Mouse (Mus musculus) left cerebral cortex, adult 11 months (tissue): Measurements from ENCODE around the gene Ifitm5.

ENCODE experiments used
- DNase-seq: peaks from one replicate; pipeline ENCODE4 v3.0.0; 2022; ENCODE audit warnings: low spot score

Gene Ifitm5

GRCm38 (mm10) chr7:140961416-140961815 is 11.3 kb upstream of the Ifitm5 start:
- no peak for DNase-seq

- no peak for DNase-seq
Observed at GRCm38 (mm10) chr7:140960026-140960425, 9.9 kb upstream of the Ifitm5 start.

- DNase-seq: no peak
Observed at GRCm38 (mm10) chr7:140959181-140959901, 9.2 kb upstream of the Ifitm5 start.

- no peak for DNase-seq
Observed at GRCm38 (mm10) chr7:140956556-140956869, 6.4 kb upstream of the Ifitm5 start.

- no peak for DNase-seq
Observed at GRCm38 (mm10) chr7:140955758-140956555, 5.9 kb upstream of the Ifitm5 start, which contains the start of the genes Gm45717 and Ifitm2. Gene Gm45717 (minus strand): TSS chr7:140955937. Gene Ifitm2 (minus strand): TSS chr7:140955987.

GRCm38 (mm10) chr7:140955342-140955741 is 5.3 kb upstream of the Ifitm5 start:
- DNase-seq: no peak

GRCm38 (mm10) chr7:140954733-140955071 is 4.6 kb upstream of the Ifitm5 start:
- no peak for DNase-seq

GRCm38 (mm10) chr7:140953800-140954732 is 4.0 kb upstream of the Ifitm5 start:
- no peak for DNase-seq

GRCm38 (mm10) chr7:140953133-140953532 is 3.0 kb upstream of the Ifitm5 start:
- DNase-seq: no peak

GRCm38 (mm10) chr7:140952441-140952840 is 2.4 kb upstream of the Ifitm5 start:
- DNase-seq: no peak

GRCm38 (mm10) chr7:140951765-140952164 is 1.7 kb upstream of the Ifitm5 start:
- DNase-seq: no peak

GRCm38 (mm10) chr7:140951051-140951450 is 960 bp upstream of the Ifitm5 start:
- DNase-seq: no peak

- no peak for DNase-seq
Observed at GRCm38 (mm10) chr7:140949255-140949654, 836 bp downstream of the Ifitm5 start.

- no peak for DNase-seq
Observed at GRCm38 (mm10) chr7:140948161-140948560, 1.9 kb downstream of the Ifitm5 start.

GRCm38 (mm10) chr7:140946980-140947379 is 3.1 kb downstream of the Ifitm5 start:
- no peak for DNase-seq

- no peak for DNase-seq
Observed at GRCm38 (mm10) chr7:140946311-140946710, 3.8 kb downstream of the Ifitm5 start.

- DNase-seq: no peak
Observed at GRCm38 (mm10) chr7:140945247-140945646, 4.8 kb downstream of the Ifitm5 start.

GRCm38 (mm10) chr7:140944236-140944635 is 5.9 kb downstream of the Ifitm5 start:
- DNase-seq: no peak

- DNase-seq: no peak
Observed at GRCm38 (mm10) chr7:140943356-140943755, 6.7 kb downstream of the Ifitm5 start.

GRCm38 (mm10) chr7:140942811-140943210 is 7.3 kb downstream of the Ifitm5 start:
- DNase-seq: no peak

- no peak for DNase-seq
Observed at GRCm38 (mm10) chr7:140942341-140942740, 7.8 kb downstream of the Ifitm5 start.
